Mouse (Mus musculus): ENCODE measurements around the gene Fam208b.

GRCm38 (mm10) chr13:3650569-3650968 is 39.7 kb upstream of the Fam208b start:
- no peak for TF ChIP-seq POLR2A (IDR thresholded peaks at IDR 0.05; ENCODE audit: borderline replicate concordance, extremely low read depth, insufficient read depth, insufficient read length, poor library complexity, severe bottlenecking)
- TF ChIP-seq CTCF (IDR thresholded peaks at IDR 0.05; ENCODE audit: borderline replicate concordance, extremely low read depth, insufficient read depth, insufficient read length): no peak
